Mouse (Mus musculus) heart, adult 2 months (tissue): ENCODE data around the gene Thap11. TPM values are rescaled to one million over a fixed set of nuclear protein-coding genes. Genes with fewer than 3 reads are reported as not detected.

Experiments
- DNase-seq, 2 experiments: peaks; one replicate each; pipeline ENCODE4 v3.0.0; 2021
- H3K27ac ChIP-seq: fragments of 200-600 bp; 2 replicates; pipeline ENCODE4 v1.8.1; 2022
- H3K27me3 ChIP-seq: fragments of 200-500 bp; 2 replicates; pipeline ENCODE4 v1.6.1; 2012; ENCODE audit warnings: mild to moderate bottlenecking, low read length, inconsistent platforms, mixed read lengths; ENCODE audit not compliant: control insufficient read depth, insufficient read depth
- H3K36me3 ChIP-seq: fragments of 200-500 bp; 2 replicates; pipeline ENCODE4 v1.6.1; 2012; ENCODE audit warnings: low read length, inconsistent platforms; ENCODE audit not compliant: control insufficient read depth, insufficient read depth
- H3K4me1 ChIP-seq: fragments of 200-500 bp; 2 replicates; pipeline ENCODE4 v1.6.1; 2011; ENCODE audit warnings: low read length; ENCODE audit not compliant: control insufficient read depth, insufficient read depth
- H3K4me3 ChIP-seq: fragments of 200-600 bp; 2 replicates; pipeline ENCODE4 v1.8.1; 2022
- H3K79me2 ChIP-seq: fragments of 200-500 bp; replicated peaks from 2 replicates; pipeline ENCODE4 v1.6.1; 2012; ENCODE audit warnings: mild to moderate bottlenecking, inconsistent platforms, low read length, moderate library complexity, mixed read lengths; ENCODE audit not compliant: control insufficient read depth, insufficient read depth
- H3K9ac ChIP-seq: fragments of 200-500 bp; 2 replicates; pipeline ENCODE4 v1.6.1; 2012; ENCODE audit warnings: low read depth, mild to moderate bottlenecking, control low read depth, inconsistent platforms, low read length, mixed read lengths
- CTCF ChIP-seq: fragments of 200-600 bp; IDR thresholded peaks from 2 replicates; pipeline ENCODE4 v1.8.1; 2022; ENCODE audit warnings: antibody characterized with exemption, mild to moderate bottlenecking, moderate library complexity
- EP300 ChIP-seq: fragments of 200-500 bp; IDR thresholded peaks from 2 replicates; pipeline ENCODE4 v1.6.1; 2011; ENCODE audit warnings: low read depth, low read length, control low read depth; ENCODE audit not compliant: insufficient read depth
- POLR2A ChIP-seq: fragments of 200-500 bp; IDR thresholded peaks from 2 replicates; pipeline ENCODE4 v1.6.1; 2011; ENCODE audit warnings: mild to moderate bottlenecking, low read depth, low read length, control low read depth; ENCODE audit not compliant: insufficient read depth
- WGBS: fragments of 180-500 bp; shearing (Covaris S2); methylation state at CpG from one replicate; pipeline ENCODE4 v1.1.7; 2018; 5-methylcytosine and 5-hydroxymethylcytosine counted together
- intact Hi-C: fragments of 180-260 bp; cut with DNase I; formaldehyde crosslinking; loops from one replicate; pipeline ENCODE4 v1.15.1; 2025
- polyA plus RNA-seq: library from polyadenylated mRNA; depleted of rRNA; stranded (reverse); fragments of >200 nt; gene quantifications from 2 replicates; pipeline ENCODE4 v1.2.3, GENCODE M21; 2012
- total RNA-seq, 2 experiments: library from RNA; stranded (reverse); gene quantifications; 2 replicates each; pipeline ENCODE4 v1.2.3; 2021

The Thap11 gene
- total and polyA plus RNA-seq, 3 experiments, result 26.8 to 33.0 (median 30.1) TPM

DNA sequence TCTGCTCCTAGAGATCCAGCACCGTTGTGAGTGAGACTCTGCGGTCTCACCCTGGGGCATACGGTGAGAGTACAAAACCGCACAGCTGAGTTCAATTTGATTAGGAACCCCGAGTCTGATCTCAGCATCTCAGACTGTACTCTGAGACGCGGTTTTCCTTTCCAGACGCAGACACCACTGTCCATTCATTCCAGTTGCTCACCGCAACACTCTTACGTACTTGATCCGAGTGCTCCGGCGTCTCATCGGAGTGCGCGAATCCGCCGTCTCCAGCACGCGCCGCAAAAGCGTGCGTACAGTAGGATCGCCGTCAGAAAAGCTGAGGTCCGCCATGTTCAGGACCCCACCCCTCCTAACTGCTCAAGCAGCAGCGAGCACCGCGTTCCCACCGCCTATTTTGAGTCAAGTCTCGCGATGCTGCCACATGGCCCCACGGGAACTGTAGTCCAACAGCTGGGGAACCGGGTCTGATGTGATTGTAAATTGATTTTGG is 3.2 kb upstream of the Thap11 start:
- under 1% methylated on average over 34 of the region's 34 CpGs for WGBS
- peak; percentile 89 to 92 for DNase-seq
- H3K27ac ChIP-seq, result peak overlapping the region; percentile 53
- peak overlapping the region; percentile 77 for H3K9ac ChIP-seq
- no peaks in the 10 kb centered on the region for H3K79me2 ChIP-seq
- no peak for TF ChIP-seq EP300
- no peak for TF ChIP-seq CTCF
- peak; percentile 80 for TF ChIP-seq POLR2A
- intact Hi-C loops, result loop anchor here (2.0 to 5.0 kb wide), 4 partner anchors 25 to 161 kb away; partner anchors contain the start of genes Ctrl, Ddx28, Ranbp10 and Tsnaxip1
- no peaks in the 10 kb centered on the region for H3K27me3 ChIP-seq
- H3K4me3 ChIP-seq, result peak overlapping the region; percentile 82
- peaks cover 5% of the 10 kb centered on the region for H3K36me3 ChIP-seq
- H3K4me1 ChIP-seq, result peaks cover 9% of the 10 kb centered on the region

DNA sequence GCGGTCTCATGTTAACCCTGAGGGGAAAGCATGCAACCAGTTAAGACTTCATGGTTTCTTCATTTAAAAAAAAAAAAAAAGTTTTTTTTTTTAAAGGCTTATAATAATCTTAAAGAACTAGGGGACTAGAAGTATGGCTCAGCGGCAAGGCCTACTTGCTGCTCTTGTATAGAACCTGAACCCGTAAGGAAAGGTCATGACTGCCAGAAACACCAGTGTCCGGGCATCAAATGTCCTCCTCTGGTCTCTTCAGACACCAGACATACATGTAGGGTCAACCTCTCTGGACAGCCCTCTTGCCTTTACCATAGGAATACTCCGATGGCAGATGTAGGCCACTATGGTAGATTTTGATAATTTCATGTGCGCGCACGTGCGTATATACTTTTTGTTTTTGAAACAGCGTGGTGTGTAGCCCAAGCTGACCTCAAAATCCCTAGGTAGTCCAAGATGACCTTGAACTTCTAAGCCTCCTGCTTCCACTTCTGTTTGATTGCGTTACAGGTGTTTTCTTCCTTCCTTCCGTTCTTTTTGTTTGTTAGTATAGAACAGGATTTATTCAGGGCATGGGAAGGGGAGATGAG is 2.7 kb upstream of the Thap11 start:
- Histone ChIP-seq H3K79me2 (no peaks in the 10 kb centered on the region), H3K4me1 (peaks cover 9% of the 10 kb centered on the region), H3K36me3 (peaks cover 7% of the 10 kb centered on the region), H3K9ac (no peak overlapping the region), H3K27me3 (no peaks in the 10 kb centered on the region), H3K4me3 (peak overlapping the region; percentile 82; the same call in 1 of the 2 replicates), H3K27ac (peak overlapping the region; percentile 53)
- intact Hi-C loops, result loop anchor here (2.0 to 5.0 kb wide), 4 partner anchors 25 to 160 kb away; partner anchors contain the start of genes Ctrl, Ddx28, Ranbp10 and Tsnaxip1
- no peak for TF ChIP-seq POLR2A
- TF ChIP-seq EP300, result no peak
- TF ChIP-seq CTCF, result no peak
- WGBS, result 72% methylated on average over 12 of the region's 12 CpGs
- DNase-seq, result no peak

DNA sequence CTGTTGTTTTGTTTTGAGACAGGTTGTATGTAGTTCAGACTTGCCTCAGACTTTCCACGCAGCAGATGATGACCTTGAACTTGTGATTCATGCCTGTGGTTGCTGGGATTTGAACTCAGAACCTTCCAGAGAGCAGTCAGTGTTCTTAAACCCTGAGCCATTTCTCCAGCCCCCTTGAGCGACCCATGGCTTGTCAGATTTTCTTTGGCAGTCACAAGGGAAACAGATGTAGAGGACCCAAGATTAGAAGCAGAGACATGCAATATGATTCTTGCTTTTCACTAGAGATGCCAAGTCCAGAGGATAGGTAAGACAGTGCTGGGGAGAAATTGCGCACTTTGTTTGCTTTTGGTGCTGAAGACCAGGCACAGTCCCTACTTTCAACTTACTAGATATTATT is 1.8 kb upstream of the Thap11 start, which contains the start of gene Cenpt:
Cenpt (minus strand) TSS at position 101 of the 400 bp plus-strand sequence.
- H3K4me1 ChIP-seq, result peaks cover 9% of the 10 kb centered on the region
- WGBS, result 87% methylated on average over 3 of the region's 3 CpGs
- TF ChIP-seq CTCF, result no peak
- no peak for TF ChIP-seq POLR2A
- TF ChIP-seq EP300, result no peak
- no peak within 1 kb of the TSS for H3K4me3 ChIP-seq
- intact Hi-C loops, result loop anchor here (2.0 to 5.0 kb wide), 4 partner anchors 26 to 159 kb away; partner anchors contain the start of genes Ctrl, Ddx28, Ranbp10 and Tsnaxip1
- H3K9ac ChIP-seq, result no peak within 1 kb of the TSS
- H3K79me2 ChIP-seq, result no peaks in the 10 kb centered on the region
- no peak for DNase-seq
- H3K27ac ChIP-seq, result peak within 1 kb of the TSS; percentile 53
- H3K36me3 ChIP-seq, result peaks cover 7% of the 10 kb centered on the region
- no peaks in the 10 kb centered on the region for H3K27me3 ChIP-seq

DNA sequence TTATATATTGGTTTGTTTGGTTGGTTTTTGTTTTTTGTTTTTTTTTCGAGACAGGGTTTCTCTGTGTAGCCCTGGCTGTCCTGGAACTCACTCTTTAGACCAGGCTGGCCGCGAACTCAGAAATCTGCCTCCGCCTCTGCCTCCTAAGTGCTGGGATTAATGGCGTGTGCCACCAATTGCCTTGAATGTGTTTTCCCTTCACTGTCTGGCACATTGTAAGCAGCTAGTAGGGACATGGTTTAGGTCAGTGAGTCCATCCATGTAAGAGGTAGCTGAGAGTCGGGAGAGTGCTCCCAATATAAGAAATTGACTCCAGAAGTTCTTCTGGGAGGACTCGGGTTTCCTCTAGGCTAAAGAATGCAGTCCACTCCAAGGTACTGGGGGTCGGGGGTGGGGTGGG is 629 bp upstream of the Thap11 start:
- Histone ChIP-seq H3K4me1 (peaks cover 9% of the 10 kb centered on the region), H3K4me3 (no peak overlapping the region; the same call in 1 of the 2 replicates), H3K79me2 (no peaks in the 10 kb centered on the region), H3K27ac (no peak overlapping the region), H3K36me3 (peaks cover 7% of the 10 kb centered on the region), H3K9ac (no peak overlapping the region), H3K27me3 (no peaks in the 10 kb centered on the region)
- TF ChIP-seq POLR2A (no peak), EP300 (no peak), CTCF (no peak)
- WGBS, result 26% methylated on average over 8 of the region's 8 CpGs
- DNase-seq, result no peak
- intact Hi-C loops, result loop anchor here (5.0 kb wide), 3 partner anchors 78 to 158 kb away; partner anchors contain the start of genes Ctrl and Ddx28

DNA sequence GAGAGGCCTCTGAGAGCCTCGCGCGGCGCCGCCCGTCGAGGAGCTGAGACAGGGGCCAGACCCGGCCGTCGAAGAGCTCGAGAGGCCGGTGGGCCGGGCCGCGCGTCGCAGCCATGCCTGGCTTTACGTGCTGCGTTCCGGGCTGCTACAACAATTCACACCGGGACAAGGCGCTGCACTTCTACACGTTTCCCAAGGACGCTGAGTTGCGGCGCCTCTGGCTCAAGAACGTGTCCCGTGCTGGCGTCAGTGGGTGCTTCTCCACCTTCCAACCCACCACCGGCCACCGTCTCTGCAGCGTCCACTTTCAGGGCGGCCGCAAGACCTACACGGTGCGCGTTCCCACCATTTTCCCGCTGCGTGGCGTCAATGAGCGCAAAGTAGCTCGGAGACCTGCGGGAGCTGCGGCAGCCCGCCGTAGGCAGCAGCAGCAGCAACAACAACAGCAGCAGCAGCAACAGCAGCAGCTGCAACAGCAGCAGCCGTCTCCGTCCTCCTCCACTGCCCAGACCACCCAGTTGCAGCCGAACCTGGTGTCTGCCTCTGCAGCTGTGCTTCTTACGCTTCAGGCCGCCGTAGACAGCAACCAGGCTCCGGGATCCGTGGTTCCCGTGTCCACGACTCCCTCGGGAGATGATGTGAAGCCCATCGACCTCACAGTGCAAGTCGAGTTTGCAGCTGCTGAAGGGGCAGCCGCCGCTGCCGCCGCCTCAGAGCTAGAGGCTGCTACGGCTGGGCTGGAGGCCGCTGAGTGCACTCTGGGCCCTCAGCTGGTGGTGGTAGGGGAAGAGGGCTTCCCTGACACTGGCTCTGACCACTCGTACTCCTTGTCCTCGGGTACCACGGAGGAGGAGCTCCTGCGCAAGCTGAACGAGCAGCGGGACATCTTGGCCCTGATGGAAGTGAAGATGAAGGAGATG is 576 bp downstream of the Thap11 start:
- WGBS, result under 1% methylated on average over 71 of the region's 71 CpGs
- no peaks in the 10 kb centered on the region for H3K79me2 ChIP-seq
- peaks cover 9% of the 10 kb centered on the region for H3K4me1 ChIP-seq
- no peak for DNase-seq
- H3K27me3 ChIP-seq, result no peaks in the 10 kb centered on the region
- TF ChIP-seq CTCF, result no peak
- no peak for TF ChIP-seq EP300
- TF ChIP-seq POLR2A, result no peak
- H3K36me3 ChIP-seq, result peaks cover 7% of the 10 kb centered on the region
- peak overlapping the region; percentile 83 for H3K27ac ChIP-seq
- peak overlapping the region; percentile 78 for H3K4me3 ChIP-seq
- intact Hi-C loops, result no loop called here
- peak overlapping the region; percentile 79 for H3K9ac ChIP-seq
